Mouse (Mus musculus) megakaryocyte, embryonic 14.5 days (primary cell): ENCODE measurements at regions not wholly inside any gene's neighbourhood (a gene's known extent, or its start where the extent isn't known, plus 50 kb on each side); places are given as distances from the start of the nearest gene placed in this dataset.

ENCODE experiments used
- FLI1 ChIP-seq: IDR thresholded peaks from 2 replicates; pipeline ENCODE4 v1.6.1; 2012; ENCODE audit warnings: low read length, inconsistent platforms, mixed read lengths
- GATA1 ChIP-seq: IDR thresholded peaks from 3 replicates; pipeline ENCODE4 v1.6.1; 2012; ENCODE audit warnings: mixed read lengths, low read length, inconsistent platforms, borderline replicate concordance

DNA sequence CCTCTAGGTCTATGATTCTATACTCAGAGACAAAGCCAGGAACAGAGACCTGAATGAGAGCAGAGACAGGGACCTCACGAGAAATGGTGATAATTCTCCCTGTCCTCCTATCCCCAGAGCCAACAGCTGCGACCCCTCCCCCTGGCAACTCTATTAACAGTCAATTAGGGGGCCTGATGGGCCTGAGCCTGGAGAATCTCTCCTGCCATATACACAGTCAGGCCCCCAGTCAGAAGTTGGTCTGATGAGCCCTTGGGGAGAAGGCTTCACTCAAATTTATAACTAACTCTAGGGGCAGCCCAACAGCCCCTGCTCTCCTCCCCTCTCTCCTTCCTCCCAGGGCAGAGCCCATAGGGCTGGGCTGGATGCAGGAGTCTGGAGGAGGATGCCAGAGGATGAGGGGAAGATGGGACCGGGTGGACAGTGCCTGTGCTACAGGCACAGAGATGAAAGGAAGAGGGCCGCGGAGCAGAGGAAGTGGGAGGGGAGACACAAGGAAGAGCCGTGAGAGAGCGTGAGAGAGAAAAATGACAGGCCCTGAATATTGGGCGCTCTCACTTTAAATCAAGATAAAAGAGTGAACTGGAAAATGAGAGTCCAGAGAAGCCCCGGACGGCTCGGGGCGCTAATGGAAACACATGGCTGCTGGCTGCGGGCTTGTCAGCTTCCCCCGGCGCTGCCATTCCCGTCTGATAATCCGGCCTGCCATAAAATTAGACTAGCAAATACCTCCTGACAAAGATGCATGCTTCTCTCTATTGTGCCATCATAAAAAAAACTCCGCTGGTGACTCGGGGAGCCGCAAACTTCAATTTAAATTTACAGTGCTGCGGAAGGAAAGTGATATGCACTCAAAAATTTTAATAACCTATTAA lies 57.2 kb upstream of the Pax2 start:
- TF ChIP-seq GATA1 (no peak), FLI1 (no peak)
